Comparison of ENCODE assay signal across 10 mouse cellular contexts in genomic region chr10:76034001-76034600, GRCm38 (mm10). TPM values are rescaled to one million over a fixed set of nuclear protein-coding genes. Genes with fewer than 3 reads are reported as not detected.
DNase-seq lines count a peak whose midpoint lies in the region; ATAC-seq lines count a peak whose summit lies in the region.
"Had no signal": no experiment of that assay in that cellular context is flagged by ENCODE, and none has a peak within 500 bp of the region (broad histone marks: within the 10 kb centered on the region; RNA-seq: fewer than 3 reads in every experiment).

No protein-coding gene starts in this region.

- no peak for ATAC-seq in hindbrain, embryonic 15.5 days (ENCODE audit: low FRiP score, low read depth)
- no peak for ATAC-seq in hindbrain, embryonic 14.5 days (ENCODE audit: low FRiP score)
- no peak for ATAC-seq in embryonic facial prominence, embryonic 12.5 days (ENCODE audit: insufficient number of reproducible peaks, insufficient read depth, low FRiP score, low TSS enrichment)
- no peak for ATAC-seq in erythroid progenitor cell, adult 5-6 weeks (replicated peaks; ENCODE audit: low FRiP score, poor library complexity, severe bottlenecking)
- ATAC-seq: Patski had no signal

- H3K4me3 ChIP-seq in hindbrain, embryonic 15.5 days, result no peak overlapping the region
- no peak overlapping the region for H3K4me3 ChIP-seq in hindbrain, embryonic 14.5 days (replicated peaks; ENCODE audit: low read length)
- no peak overlapping the region for H3K4me3 ChIP-seq in embryonic facial prominence, embryonic 12.5 days

- no peak for DNase-seq in hindbrain, embryonic 14.5 days (ENCODE audit: low spot score)
- DNase-seq in thymus, postnatal 0 days (ENCODE audit: low spot score), result peak; percentile 9
- DNase-seq in thymus, postnatal 4 days, result no peak
- DNase-seq in embryo, embryonic 11 days, result no peak
- no peak for DNase-seq in ovary, postnatal 36 days (ENCODE audit: low spot score)
- DNase-seq: cerebellum, postnatal 14 days had no signal

- no peaks in the 10 kb centered on the region for H3K27me3 ChIP-seq in hindbrain, embryonic 15.5 days
- no peaks in the 10 kb centered on the region for H3K27me3 ChIP-seq in hindbrain, embryonic 14.5 days (ENCODE audit: control insufficient read depth, insufficient read depth, low read length)
- no peaks in the 10 kb centered on the region for H3K27me3 ChIP-seq in embryonic facial prominence, embryonic 12.5 days
- H3K27me3 ChIP-seq: Patski had no signal

- H3K4me1 ChIP-seq in hindbrain, embryonic 15.5 days (replicated peaks), result peaks cover 19% of the 10 kb centered on the region
- H3K4me1 ChIP-seq in hindbrain, embryonic 14.5 days (replicated peaks; ENCODE audit: control insufficient read depth, insufficient read depth, low read length), result peaks cover 7% of the 10 kb centered on the region
- H3K4me1 ChIP-seq in embryonic facial prominence, embryonic 12.5 days, result no peaks in the 10 kb centered on the region

- no peak overlapping the region for H3K27ac ChIP-seq in hindbrain, embryonic 15.5 days (replicated peaks)
- no peak overlapping the region for H3K27ac ChIP-seq in hindbrain, embryonic 14.5 days
- H3K27ac ChIP-seq in embryonic facial prominence, embryonic 12.5 days, result no peak overlapping the region

- WGBS in hindbrain, embryonic 15.5 days, result 98% methylated on average over 8 of the region's 8 CpGs
- 95% methylated on average over 8 of the region's 8 CpGs for WGBS in hindbrain, embryonic 14.5 days
- WGBS in embryonic facial prominence, embryonic 12.5 days, result 93% methylated on average over 8 of the region's 8 CpGs

- no peaks in the 10 kb centered on the region for H3K9me3 ChIP-seq in hindbrain, embryonic 15.5 days
- no peaks in the 10 kb centered on the region for H3K9me3 ChIP-seq in hindbrain, embryonic 14.5 days (ENCODE audit: control insufficient read depth, low read length)
- H3K9me3 ChIP-seq in embryonic facial prominence, embryonic 12.5 days, result no peaks in the 10 kb centered on the region

- H3K36me3 ChIP-seq in hindbrain, embryonic 15.5 days, result peaks cover 16% of the 10 kb centered on the region
- peaks cover 12% of the 10 kb centered on the region for H3K36me3 ChIP-seq in hindbrain, embryonic 14.5 days (replicated peaks; ENCODE audit: control insufficient read depth, insufficient read depth)
- peaks cover 38% of the 10 kb centered on the region for H3K36me3 ChIP-seq in embryonic facial prominence, embryonic 12.5 days

- H3K9ac ChIP-seq in hindbrain, embryonic 15.5 days, result no peak overlapping the region
- no peak overlapping the region for H3K9ac ChIP-seq in hindbrain, embryonic 14.5 days
- H3K9ac ChIP-seq in embryonic facial prominence, embryonic 12.5 days, result no peak overlapping the region

- peak overlapping the region; percentile 91 for H3K4me2 ChIP-seq in hindbrain, embryonic 15.5 days
- no peak overlapping the region for H3K4me2 ChIP-seq in hindbrain, embryonic 14.5 days (replicated peaks)
- H3K4me2 ChIP-seq in embryonic facial prominence, embryonic 12.5 days (replicated peaks), result 0 out of 2 replicates have a peak overlapping the region, but pooled peaks have one; percentile 80

RNA-seq across cellular contexts. Expression of gene Zfp280b, which starts 1.7 kb away (rescaled TPM):
- 11.6 and 11.8 TPM in 2 replicates for polyA plus RNA-seq in hindbrain, embryonic 15.5 days (2015; fragmentation: Nextera tagmentation; extraction: Ambion mirVana)
- 11.2 and 11.9 TPM in 2 replicates for polyA plus RNA-seq in hindbrain, embryonic 14.5 days (2014; fragmentation: Nextera tagmentation; extraction: Ambion mirVana)
- 16.6 TPM in 2 replicates for polyA plus RNA-seq in thymus, postnatal 0 days (2015; fragmentation: Nextera tagmentation; extraction: Ambion mirVana)
- polyA plus RNA-seq in embryonic facial prominence, embryonic 12.5 days (2016; fragmentation: Nextera tagmentation; extraction: Ambion mirVana), result 26.4 and 28.7 TPM in 2 replicates
- total RNA-seq in erythroid progenitor cell, adult 5-6 weeks (2015; ENCODE audit: low replicate concordance), result 10.1 and 12.3 TPM in 2 replicates
- total RNA-seq in erythroid progenitor cell, adult 5-6 weeks (2017; ENCODE audit: low replicate concordance), result 3.0 and 3.7 TPM in 2 replicates
